Mouse (Mus musculus) spleen, adult 2 months (tissue): Measurements from ENCODE around the gene 1700003E16Rik.

Experiments
- CTCF ChIP-seq: fragments of 200-500 bp; IDR thresholded peaks from 2 replicates; pipeline ENCODE4 v1.5.1; 2011; ENCODE audit warnings: mild to moderate bottlenecking, inconsistent platforms; ENCODE audit not compliant: insufficient read depth, insufficient read length, insufficient replicate concordance; ENCODE audit errors: extremely low read depth
- POLR2A ChIP-seq: fragments of 200-500 bp; IDR thresholded peaks from 2 replicates; pipeline ENCODE4 v1.6.1; 2011; ENCODE audit warnings: low read depth, low read length, inconsistent platforms

GRCm38 (mm10) chr6:83175996-83176395, 19.8 kb downstream of the 1700003E16Rik start:
- TF ChIP-seq POLR2A: no peak
- no peak for TF ChIP-seq CTCF
